Mouse (Mus musculus) intestine, postnatal 0 days (tissue): ENCODE results near the gene Rbm47. TPM values are rescaled to one million over a fixed set of nuclear protein-coding genes. Genes with fewer than 3 reads are reported as not detected.

Experiments used
- ATAC-seq: fragments of 200-750 bp; cut with Nextera tagmentation; 2 replicates; pipeline ENCODE4 v1.8.0; 2017; ENCODE audit warnings: mild to moderate bottlenecking, moderate TSS enrichment, moderate library complexity
- H3K27ac ChIP-seq: fragments of 300-500 bp; sonication (generic); 2 replicates; pipeline ENCODE4 v1.5.1; 2014; ENCODE audit warnings: mild to moderate bottlenecking, low read depth, low read length, moderate library complexity
- H3K27me3 ChIP-seq: fragments of 300-500 bp; sonication (generic); replicated peaks from 2 replicates; pipeline ENCODE4 v1.6.1; 2014; ENCODE audit warnings: low read length, mixed read lengths; ENCODE audit not compliant: control insufficient read depth, insufficient read depth
- H3K36me3 ChIP-seq: fragments of 300-500 bp; sonication (generic); 2 replicates; pipeline ENCODE4 v1.6.1; 2014; ENCODE audit warnings: mild to moderate bottlenecking, moderate library complexity; ENCODE audit not compliant: control insufficient read depth, insufficient read depth
- H3K4me1 ChIP-seq: fragments of 300-500 bp; sonication (generic); replicated peaks from 2 replicates; pipeline ENCODE4 v1.6.1; 2014; ENCODE audit warnings: antibody characterized with exemption, low read length, mixed read lengths; ENCODE audit not compliant: control insufficient read depth, insufficient read depth
- H3K4me2 ChIP-seq: fragments of 300-500 bp; sonication (generic); replicated peaks from 2 replicates; pipeline ENCODE4 v1.6.1; 2014; ENCODE audit warnings: low read depth, mild to moderate bottlenecking, moderate library complexity
- H3K4me3 ChIP-seq: fragments of 300-500 bp; sonication (generic); 2 replicates; pipeline ENCODE4 v1.5.1; 2014; ENCODE audit warnings: low read depth, low read length
- H3K9ac ChIP-seq: fragments of 300-500 bp; sonication (generic); 2 replicates; pipeline ENCODE4 v1.6.1; 2014; ENCODE audit warnings: mild to moderate bottlenecking, low read depth, low read length
- H3K9me3 ChIP-seq: fragments of 300-500 bp; sonication (generic); 2 replicates; pipeline ENCODE4 v1.6.1; 2016; ENCODE audit warnings: mixed run types; ENCODE audit not compliant: control insufficient read depth
- CTCF ChIP-seq: sonication (generic); IDR thresholded peaks from 2 replicates; pipeline ENCODE4 v1.5.1; 2016; ENCODE audit warnings: low read depth, mild to moderate bottlenecking, control low read depth, antibody characterized with exemption, moderate library complexity
- WGBS: fragments of 180-500 bp; shearing (Covaris S2); extraction: QIAGEN DNeasy Blood & Tissue Kit; methylation state at CpG from one replicate; pipeline ENCODE4 v1.1.7; 2014; 5-methylcytosine and 5-hydroxymethylcytosine counted together
- polyA plus RNA-seq: library from polyadenylated mRNA; unstranded; fragments of >200 nt; fragmentation: Nextera tagmentation; extraction: Ambion mirVana; gene quantifications from 2 replicates; pipeline ENCODE4 v1.2.1, GENCODE M21; 2015

The Rbm47 gene
- polyA plus RNA-seq, 1 experiment from 2014 or later = 146 TPM

DNA sequence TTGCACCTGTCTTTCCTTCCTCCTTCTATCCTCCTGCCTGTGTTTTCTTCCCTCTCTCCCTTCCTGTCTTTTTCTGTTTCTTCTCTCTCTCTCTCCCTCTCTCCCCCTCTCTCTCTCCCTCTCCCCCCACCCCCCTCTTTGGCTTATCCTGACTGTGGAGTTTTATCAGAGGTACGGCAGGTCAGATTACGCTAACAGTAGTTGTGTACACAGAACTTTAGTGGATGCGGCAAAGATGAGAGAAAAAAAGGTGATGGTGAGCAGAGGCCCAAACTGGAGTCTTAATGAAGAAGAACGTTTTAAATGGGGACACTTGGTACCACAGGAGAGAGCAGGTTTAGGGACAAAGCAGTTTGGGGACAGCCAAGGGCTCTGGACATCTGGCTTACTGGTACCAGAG lies 83.3 kb downstream of the Rbm47 start:
- no peak overlapping the region for H3K4me3 ChIP-seq
- no peaks in the 10 kb centered on the region for H3K9me3 ChIP-seq
- 28% methylated on average over 4 of the region's 4 CpGs for WGBS
- H3K27ac ChIP-seq = no peak overlapping the region
- H3K27me3 ChIP-seq = no peaks in the 10 kb centered on the region
- H3K36me3 ChIP-seq = peaks cover 4% of the 10 kb centered on the region; the same call in 1 of the 2 replicates
- H3K4me1 ChIP-seq = no peaks in the 10 kb centered on the region
- no peak for TF ChIP-seq CTCF
- H3K4me2 ChIP-seq = no peak overlapping the region
- H3K9ac ChIP-seq = 0 out of 2 replicates have a peak overlapping the region, but pooled peaks have one; percentile 31
- no peak for ATAC-seq

DNA sequence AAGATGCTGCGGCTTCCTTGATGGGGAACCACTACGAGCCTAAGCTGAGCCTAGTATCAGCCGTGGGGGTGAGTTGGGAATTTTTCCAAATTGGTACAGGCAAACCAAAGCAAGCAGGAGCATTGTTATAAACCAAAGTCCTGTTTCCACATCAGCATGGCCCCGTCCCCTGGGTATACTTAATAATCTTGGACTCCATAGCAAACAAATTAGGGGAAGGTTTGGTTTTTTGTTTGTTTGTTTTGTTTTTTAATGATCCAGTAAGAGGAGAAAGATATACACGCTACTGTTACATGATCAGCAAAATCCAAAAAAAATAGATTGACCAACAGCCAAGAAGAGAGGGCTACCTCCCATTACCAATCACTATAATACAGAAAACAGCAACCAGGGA lies 84.0 kb downstream of the Rbm47 start:
- ATAC-seq = no peak
- Histone ChIP-seq H3K4me1 (no peaks in the 10 kb centered on the region), H3K9me3 (no peaks in the 10 kb centered on the region), H3K4me3 (no peak overlapping the region), H3K36me3 (peaks cover 4% of the 10 kb centered on the region; the same call in 1 of the 2 replicates), H3K9ac (no peak overlapping the region), H3K27me3 (no peaks in the 10 kb centered on the region), H3K27ac (no peak overlapping the region), H3K4me2 (no peak overlapping the region)
- TF ChIP-seq CTCF = no peak
- 74% methylated on average over 5 of the region's 5 CpGs for WGBS

DNA sequence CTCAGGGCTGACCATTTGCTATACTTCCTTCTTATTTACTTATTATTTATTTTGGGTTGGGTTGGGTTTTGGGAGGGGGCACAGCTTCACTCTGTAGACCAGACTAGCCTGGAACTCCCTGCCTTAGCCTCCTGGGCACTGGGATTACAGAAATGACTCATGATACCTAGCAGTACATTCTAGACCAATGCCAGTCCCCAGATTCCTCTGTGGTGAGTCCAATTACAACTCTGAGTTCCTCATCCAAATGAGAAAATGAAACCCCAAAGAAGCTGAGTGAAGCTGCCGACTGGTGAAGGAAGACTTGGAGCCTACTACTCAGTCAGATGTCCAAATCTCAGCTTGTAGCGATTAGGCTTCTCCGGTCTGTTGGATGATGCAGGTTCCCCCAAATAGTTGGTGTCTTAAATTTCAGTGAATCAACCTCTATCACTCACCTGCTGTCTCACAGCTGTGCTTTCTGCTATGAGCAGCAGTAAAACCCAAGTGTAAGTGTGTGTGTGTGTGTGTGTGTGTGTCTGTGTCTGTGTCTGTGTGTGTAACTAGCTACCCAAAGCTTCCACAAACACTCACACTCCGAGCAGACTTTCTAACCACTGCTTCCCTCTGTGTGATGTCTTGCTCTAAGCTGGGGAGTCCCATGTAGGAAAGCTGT lies 84.5 kb downstream of the Rbm47 start:
- no peak for ATAC-seq
- Histone ChIP-seq H3K4me1 (no peaks in the 10 kb centered on the region), H3K27me3 (no peaks in the 10 kb centered on the region), H3K4me3 (no peak overlapping the region), H3K9me3 (no peaks in the 10 kb centered on the region), H3K4me2 (no peak overlapping the region), H3K27ac (no peak overlapping the region), H3K36me3 (peaks cover 4% of the 10 kb centered on the region; the same call in 1 of the 2 replicates), H3K9ac (no peak overlapping the region)
- WGBS = 83% methylated on average over 4 of the region's 4 CpGs
- no peak for TF ChIP-seq CTCF

DNA sequence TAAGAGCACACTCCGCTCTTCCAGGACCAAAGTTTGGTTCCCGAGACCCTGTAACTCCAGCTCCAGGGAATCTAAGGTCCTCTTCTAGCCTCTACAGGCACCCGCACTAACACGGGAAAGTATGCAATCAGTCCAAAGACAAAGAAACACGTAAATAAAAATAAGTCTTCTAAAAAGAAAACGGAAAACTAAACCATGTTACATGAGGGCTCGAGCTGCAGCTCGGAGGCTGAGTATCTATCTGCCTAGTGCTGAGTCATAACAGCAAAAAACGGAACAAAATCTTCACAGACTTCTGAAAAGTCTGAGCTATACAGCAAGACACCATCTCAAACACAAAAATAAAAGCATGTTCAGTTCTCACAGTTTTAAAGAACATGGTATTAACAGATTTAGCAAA lies 86.0 kb downstream of the Rbm47 start:
- Histone ChIP-seq H3K4me2 (no peak overlapping the region), H3K4me3 (no peak overlapping the region), H3K27me3 (no peaks in the 10 kb centered on the region), H3K27ac (no peak overlapping the region), H3K9me3 (no peaks in the 10 kb centered on the region), H3K36me3 (no peaks in the 10 kb centered on the region), H3K9ac (no peak overlapping the region), H3K4me1 (no peaks in the 10 kb centered on the region)
- WGBS = 85% methylated on average over 9 of the region's 9 CpGs
- ATAC-seq = no peak
- no peak for TF ChIP-seq CTCF

DNA sequence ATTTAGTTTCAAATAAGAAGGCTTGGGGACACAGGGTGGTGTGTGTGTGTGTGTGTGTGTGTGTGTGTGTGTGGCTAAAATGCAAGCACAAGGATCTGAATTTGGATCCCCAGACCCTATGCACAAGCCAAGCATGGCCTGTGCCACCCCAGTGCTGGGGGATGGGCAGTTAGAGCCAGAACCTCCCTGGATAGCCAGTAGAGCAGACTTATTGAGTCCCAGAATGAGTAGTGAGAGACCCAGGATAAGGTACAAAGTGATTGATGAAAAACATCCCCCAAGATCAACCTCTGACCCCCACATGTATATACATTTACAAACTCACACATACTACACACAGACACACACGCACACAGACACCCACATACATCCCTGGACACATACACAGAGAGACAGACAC lies 86.6 kb downstream of the Rbm47 start:
- no peak for ATAC-seq

DNA sequence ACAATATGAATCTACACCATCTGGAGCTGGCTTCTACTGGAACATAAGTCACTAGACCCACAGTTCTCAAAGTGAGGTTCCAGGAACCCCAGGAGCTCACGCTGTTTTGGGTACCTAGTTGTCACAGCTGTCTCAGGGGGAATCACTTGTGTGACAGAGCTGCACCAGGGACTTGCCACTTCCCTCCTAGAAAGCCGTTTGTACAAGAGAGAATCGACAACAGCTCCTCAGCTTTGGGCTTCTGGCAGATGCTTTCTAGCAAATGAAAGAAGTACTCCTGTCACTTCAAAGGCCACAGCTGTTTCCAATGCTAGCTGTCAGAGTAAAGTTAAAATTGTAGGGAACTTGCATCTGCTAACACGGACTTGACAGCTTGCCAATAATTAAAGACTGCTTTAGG lies 87.4 kb downstream of the Rbm47 start:
- Histone ChIP-seq H3K27ac (no peak overlapping the region), H3K9me3 (no peaks in the 10 kb centered on the region), H3K27me3 (no peaks in the 10 kb centered on the region), H3K4me1 (no peaks in the 10 kb centered on the region), H3K4me3 (no peak overlapping the region), H3K4me2 (no peak overlapping the region), H3K36me3 (no peaks in the 10 kb centered on the region), H3K9ac (no peak overlapping the region)
- no peak for ATAC-seq
- 59% methylated on average over 4 of the region's 4 CpGs for WGBS
- no peak for TF ChIP-seq CTCF

More for the DNA sequence above, 86.6 kb downstream of the Rbm47 start:
- H3K4me2 ChIP-seq = no peak overlapping the region
- H3K36me3 ChIP-seq = no peaks in the 10 kb centered on the region
- no peaks in the 10 kb centered on the region for H3K4me1 ChIP-seq
- H3K27ac ChIP-seq = no peak overlapping the region
- H3K4me3 ChIP-seq = no peak overlapping the region
- no peaks in the 10 kb centered on the region for H3K27me3 ChIP-seq
- TF ChIP-seq CTCF = no peak
- no peaks in the 10 kb centered on the region for H3K9me3 ChIP-seq
- 86% methylated on average over 1 of the region's 1 CpGs for WGBS
- no peak overlapping the region for H3K9ac ChIP-seq
